Mouse (Mus musculus) granulocyte monocyte progenitor cell, adult 5-6 weeks (primary cell): ENCODE measurements at regions not wholly inside any gene's neighbourhood (a gene's known extent, or its start where the extent isn't known, plus 50 kb on each side); places are given as distances from the start of the nearest gene placed in this dataset.

Experiments used
- ATAC-seq: replicated peaks from 2 replicates; pipeline ENCODE4 v1.8.0; 2016; ENCODE audit warnings: mild to moderate bottlenecking, moderate TSS enrichment, inconsistent platforms; ENCODE audit not compliant: poor library complexity, severe bottlenecking

- peak; percentile 73 for ATAC-seq
Observed at GRCm38 (mm10) chr2:103848923-103849700, 51.7 kb upstream of the Caprin1 start.

GRCm38 (mm10) chr2:103849766-103850530, 52.5 kb upstream of the Caprin1 start:
- ATAC-seq = no peak

DNA sequence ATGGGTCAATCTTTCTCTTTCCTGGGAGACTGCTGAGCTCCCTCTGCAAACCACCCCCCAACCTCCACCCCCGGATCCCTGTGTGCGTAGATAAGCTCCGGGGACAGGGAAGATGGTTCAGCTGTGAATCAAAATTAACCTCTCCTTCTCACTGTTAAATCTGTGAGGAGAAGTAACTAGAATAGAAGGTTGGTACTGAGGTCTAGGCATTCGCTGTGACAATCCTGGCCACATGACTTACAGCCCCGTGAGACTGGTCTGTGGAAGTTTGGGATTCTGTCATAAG, 53.0 kb upstream of the Caprin1 start:
- ATAC-seq = no peak

GRCm38 (mm10) chr2:103851171-103851570, 53.7 kb upstream of the Caprin1 start:
- ATAC-seq = no peak

GRCm38 (mm10) chr2:103861226-103861625, 63.8 kb upstream of the Caprin1 start:
- ATAC-seq = no peak

- no peak for ATAC-seq
Observed at GRCm38 (mm10) chr2:103864254-103864653, 66.8 kb upstream of the Caprin1 start.

DNA sequence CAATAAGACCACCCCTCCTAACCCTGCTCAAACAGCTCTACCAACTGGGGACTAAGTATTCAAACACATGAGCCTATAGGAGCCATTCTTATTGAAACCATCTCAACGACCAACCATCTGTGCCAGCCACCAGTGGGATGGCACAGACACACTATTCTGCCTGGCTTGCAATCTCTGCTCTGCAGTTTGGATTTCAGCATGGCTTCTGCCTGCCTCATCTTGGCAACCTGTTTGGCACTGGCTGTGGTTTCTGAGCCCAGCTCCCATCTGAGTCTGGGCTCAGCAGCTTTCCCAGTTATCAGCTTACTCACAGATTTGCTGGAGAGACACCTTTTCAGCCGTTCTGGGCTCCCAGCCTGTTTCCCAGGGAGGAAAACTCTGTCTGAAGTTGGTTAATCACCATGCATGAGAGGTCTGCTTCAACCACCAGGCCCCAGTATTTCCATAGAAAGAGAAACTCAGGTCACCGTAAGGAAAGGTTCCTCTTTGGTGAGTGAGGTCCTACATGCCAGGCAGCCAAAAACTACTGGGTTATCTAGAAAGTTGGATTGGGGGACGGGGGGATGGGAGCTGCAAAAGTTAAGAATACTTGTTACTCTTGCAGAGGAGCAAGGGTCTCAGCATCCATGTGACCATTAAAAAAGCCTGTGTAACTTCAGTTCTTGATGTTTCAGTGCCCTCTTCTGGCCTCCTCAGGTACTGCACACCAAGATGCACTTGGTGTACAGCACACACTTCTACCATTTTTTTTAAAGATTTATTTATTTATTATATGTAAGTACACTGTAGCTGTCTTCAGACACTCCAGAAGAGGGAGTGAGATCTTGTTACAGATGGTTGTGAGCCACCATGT, 68.1 kb upstream of the Caprin1 start:
- ATAC-seq = peak; percentile 75

DNA sequence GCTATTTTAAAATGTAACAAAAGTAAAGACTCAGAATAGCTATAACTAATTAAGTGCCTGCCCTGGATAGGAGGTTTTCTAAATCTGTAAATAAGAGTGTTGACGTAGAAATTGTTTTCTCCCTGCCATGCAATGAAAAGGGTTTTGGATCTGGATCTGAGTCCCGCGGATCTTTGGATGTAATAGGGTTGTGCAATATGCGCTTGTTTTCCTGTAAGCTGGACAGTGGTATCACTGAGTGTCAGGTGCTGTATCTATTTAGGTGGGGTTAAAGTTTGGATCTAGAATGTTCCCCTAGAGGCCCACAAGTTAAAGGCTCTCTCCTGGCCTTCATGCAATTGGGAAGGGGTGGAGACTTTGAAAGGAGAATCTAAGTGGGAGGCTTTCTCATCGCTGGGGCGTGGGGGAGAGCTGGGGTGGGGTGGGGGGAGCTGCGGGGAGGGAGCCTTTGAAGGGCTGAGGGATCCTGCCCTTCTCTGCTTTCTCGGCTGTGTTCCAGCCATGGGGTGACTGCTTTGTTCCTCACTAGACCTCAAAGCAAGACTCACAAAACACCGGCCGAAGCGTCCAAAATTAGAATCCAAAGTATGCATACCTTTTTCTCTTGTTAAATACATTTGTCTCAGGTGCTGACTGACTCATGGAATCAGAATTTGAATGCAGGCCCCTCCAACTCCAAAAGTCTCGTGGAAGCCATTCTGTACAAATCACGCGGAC, 70.0 kb upstream of the Caprin1 start:
- no peak for ATAC-seq

DNA sequence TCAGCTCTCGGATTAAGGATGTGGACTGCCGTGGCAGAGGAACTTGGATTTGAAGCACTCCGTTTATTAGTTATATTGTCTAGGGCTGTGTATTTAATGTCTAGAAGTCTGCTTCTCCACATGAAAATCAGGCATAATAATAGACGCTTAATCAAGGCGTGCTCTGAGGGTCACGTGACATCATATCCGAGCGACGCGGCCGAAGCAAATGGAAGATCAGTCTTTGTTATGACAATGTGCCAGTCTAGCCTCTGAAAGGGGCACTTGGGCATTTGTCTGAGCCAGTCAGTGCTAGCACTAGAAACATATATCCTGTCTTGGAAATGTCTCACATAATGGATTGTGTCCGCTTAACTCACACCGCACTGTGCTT, 70.5 kb upstream of the Caprin1 start:
- no peak for ATAC-seq

DNA sequence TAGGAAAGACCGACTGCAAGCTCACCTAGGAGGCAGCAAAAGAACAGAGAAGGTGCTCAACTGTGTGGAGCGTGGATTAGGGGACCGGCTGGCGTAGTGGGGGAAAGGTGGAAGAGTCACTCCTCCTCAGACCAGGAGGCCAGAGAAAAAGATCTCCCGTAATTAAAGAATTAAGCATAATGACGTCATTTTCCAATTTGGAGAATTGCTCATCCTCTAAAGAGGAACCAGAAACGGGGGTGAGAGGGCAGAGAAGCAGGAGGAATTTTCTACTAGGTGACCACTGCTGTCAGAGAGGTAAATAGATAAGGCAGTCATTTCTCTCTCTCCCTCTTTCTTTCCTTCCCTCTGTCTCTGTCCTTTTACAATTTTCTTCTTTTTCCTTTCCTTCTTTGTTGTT, 71.2 kb upstream of the Caprin1 start:
- no peak for ATAC-seq

DNA sequence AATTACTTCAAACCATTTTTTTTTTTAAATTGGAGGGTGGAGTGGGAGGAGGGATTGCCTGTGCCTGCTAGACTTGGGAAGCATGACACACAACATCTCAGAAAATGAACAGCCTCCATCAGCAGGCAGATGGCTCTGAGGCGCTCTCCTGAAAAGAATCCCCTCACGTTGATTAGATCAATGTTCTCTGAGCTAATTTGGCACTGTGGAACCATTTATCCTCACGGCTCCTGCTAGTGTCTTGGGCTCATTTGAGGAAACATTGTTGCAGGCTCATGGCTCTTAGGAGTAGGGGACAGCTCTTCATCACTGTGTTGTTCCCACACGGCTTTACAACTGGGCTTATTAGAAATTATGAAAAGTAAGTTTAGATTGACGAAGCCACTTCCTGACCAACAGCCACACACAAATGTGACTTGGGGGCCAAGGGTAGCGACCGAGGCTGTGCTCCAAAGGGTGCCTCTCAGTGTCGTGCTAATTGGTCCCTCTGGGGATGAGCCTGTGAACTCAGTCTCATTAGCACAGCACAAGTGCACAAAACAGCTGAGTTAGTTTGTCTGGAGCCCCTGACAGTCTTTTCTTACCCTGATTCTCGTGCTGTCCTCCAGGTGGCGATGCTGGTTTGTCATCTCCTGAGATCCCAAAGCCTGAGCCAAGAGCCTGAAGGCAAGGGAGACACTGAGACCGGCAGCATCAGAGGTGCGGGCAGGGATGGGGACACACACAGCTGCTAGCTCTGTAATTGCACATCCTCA, 74.2 kb upstream of the Caprin1 start:
- peak; percentile 93 for ATAC-seq

GRCm38 (mm10) chr2:103872277-103872636, 74.8 kb upstream of the Caprin1 start:
- ATAC-seq = no peak

DNA sequence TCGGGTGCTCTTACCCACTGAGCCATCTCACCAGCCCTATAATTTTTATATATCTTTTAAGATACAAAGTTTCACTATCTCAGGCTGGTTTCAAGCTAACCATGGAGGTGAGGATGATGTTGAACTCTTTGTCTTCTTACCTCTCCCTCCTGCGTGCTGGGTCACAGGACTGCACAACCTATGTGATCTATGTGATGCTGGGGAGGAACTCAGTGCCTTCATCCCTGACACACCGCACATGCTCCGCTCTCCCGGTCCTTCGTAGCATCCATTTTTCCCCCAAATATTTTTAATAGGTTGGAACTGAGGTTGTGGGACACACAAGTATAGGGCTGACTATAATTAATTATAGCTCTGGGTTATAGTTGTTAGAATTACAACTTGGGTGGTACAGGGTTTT, 75.9 kb upstream of the Caprin1 start:
- no peak for ATAC-seq

DNA sequence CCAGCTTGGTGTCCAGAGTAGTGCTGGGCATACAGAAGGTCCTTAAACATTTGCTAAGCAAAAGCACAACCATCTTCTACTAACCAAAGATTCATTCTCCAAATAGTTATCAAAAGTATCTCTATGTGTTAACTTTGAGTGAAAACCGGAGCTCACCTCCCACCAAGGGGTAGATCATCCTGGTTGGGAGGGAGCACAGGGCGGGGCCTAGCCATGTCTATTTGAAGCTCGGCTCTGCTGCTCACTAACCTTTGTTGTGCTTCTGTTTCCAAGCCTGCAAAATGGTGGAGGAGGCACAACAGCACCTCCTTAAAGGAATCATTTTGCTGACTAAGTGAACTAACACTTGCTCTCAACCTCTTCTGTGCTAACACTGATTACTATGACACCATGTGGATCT, 77.0 kb upstream of the Caprin1 start:
- ATAC-seq = no peak

DNA sequence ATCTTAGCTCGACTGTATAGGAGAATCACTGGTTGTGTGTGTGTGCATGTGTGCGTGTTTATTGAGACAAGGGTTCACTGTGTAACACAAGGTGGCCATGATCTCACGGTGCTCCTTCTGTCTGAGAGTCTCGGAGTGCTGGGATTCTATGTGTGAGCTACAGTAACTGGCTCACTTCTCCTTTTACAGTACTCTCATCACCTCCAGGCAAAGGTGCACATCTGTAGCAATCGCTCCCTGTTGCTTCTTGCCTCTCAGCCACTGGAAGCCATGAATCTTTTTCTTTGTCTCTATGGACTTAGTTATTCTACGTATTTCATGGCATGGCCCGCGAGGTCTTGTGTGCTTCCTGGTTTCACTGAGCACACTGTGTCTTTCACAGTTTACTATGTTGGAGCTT, 78.3 kb upstream of the Caprin1 start:
- no peak for ATAC-seq

DNA sequence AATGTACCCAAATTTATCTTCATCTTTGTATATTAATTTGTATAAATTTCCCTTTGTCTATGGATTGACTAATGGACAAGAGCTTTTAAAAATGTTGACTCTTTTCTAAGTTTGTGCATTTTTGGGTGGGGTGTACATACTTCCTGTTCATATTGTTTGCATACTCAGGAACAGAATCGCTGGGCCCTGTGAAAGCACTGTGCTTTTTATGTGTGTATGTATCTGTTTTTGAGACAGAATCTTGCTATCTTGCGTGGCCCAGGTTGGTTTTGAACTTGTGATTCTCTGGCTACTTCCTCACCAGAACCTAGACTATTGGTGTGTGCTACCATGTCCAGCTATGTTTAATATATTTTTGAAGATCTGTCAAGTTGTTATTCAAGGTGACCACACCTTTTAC, 78.8 kb upstream of the Caprin1 start:
- ATAC-seq = no peak

DNA sequence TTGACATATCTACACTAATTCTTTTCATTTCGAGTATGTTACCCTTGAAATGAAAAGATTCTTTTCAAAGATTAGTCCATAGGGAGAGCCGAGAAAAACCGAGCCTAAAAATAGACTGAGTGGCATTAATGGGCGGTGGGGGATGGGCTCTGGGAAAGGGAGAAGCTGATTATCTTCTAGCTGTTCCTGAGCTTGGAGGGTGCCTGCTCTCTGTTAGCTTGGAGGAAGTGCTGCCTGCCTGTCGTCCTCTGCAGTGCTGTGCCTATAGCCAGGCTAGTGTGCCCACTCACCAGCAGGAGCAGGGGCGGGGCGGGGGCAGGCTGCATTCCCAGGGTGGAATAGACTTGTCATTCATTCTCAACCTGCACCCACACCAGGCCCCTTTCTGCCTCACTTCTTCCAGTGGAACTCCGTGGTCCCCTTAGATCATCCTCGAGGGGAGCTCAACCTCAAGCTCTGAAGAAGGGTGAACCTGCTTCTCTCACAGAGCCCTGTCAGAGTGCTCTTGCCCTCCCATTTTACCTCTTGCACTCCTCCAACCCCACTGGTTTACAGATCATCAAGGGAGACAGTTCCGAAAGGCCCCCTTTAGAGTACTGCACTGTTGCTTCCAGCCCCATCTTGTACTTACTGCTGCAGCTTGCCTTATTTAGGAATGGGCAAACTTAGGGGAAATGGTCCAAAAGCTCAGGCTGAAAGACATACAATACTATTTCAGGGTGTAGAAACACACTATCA, 76.6 kb upstream of the Lmo2 start:
- peak; percentile 91 for ATAC-seq

DNA sequence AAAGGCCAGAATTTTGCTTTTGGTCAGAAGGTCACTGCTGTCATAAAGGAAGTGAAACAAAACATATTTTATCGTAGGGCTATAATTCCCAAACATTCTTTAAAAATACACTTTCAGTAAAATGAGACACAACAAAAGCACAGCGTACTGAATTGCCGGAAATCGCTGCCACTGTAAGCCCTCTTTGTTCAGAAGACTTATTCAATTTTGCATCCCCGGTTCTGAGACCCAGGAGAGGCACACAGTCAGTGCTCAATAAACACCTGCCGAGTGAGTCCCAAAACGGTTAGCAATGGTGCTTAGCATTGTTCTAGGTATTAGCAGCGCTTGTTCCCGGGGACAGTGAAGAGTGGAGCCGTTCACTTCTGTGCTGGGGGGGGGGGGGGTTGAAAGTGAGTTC, 72.9 kb upstream of the Lmo2 start:
- no peak for ATAC-seq

DNA sequence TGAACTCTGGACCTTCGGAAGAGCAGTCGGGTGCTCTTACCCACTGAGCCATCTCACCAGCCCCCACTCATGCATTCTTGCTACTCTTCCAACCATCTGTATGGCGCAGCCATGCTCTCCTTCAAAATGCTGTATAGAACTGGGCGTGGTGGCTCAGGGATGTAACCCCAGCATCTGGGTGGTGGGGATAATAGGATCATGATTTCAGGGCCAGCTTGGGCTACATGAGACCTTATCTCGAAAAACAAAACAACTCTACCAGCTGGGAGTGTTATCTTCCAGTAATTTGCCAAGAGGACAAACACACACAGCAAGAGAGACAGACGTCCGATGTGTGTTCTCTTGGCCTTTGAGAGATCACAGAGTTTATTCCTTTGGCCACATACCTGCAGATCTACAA, 69.8 kb upstream of the Lmo2 start:
- ATAC-seq = no peak
